Comparison of ENCODE assay signal across 29 mouse cellular contexts in genomic region chr5:113583424-113584162, GRCm38 (mm10).
DNase-seq lines count a peak whose midpoint lies in the region; ATAC-seq and TF ChIP-seq lines count a peak whose summit lies in the region.
"Had no signal": no experiment of that assay in that cellular context is flagged by ENCODE, and none has a peak within 500 bp of the region (broad histone marks: within the 10 kb centered on the region; RNA-seq: fewer than 3 reads in every experiment).

No protein-coding gene starts in this region.

- H3K4me1 ChIP-seq in lung, postnatal 0 days (ENCODE audit: insufficient read depth, low read depth, low read length), result no peaks in the 10 kb centered on the region
- H3K4me1 ChIP-seq in ES-Bruce4 (ENCODE audit: control insufficient read depth, insufficient read depth, low read length), result peaks cover 6% of the 10 kb centered on the region
- peaks cover 70% of the 10 kb centered on the region for H3K4me1 ChIP-seq in limb, embryonic 10.5 days
- H3K4me1 ChIP-seq in midbrain, embryonic 11.5 days (ENCODE audit: control insufficient read depth, insufficient read depth, low read length), result no peaks in the 10 kb centered on the region
- peaks cover 7% of the 10 kb centered on the region for H3K4me1 ChIP-seq in forebrain, embryonic 15.5 days
- H3K4me1 ChIP-seq: heart, embryonic 15.5 days; liver, embryonic 13.5 days had no signal

- H3K9ac ChIP-seq in lung, postnatal 0 days (replicated peaks; ENCODE audit: low read depth), result no peak overlapping the region
- peak overlapping the region; percentile 87 for H3K9ac ChIP-seq in ES-Bruce4 (ENCODE audit: low read depth, poor library complexity, severe bottlenecking)
- H3K9ac ChIP-seq in midbrain, embryonic 11.5 days (ENCODE audit: low read length), result no peak overlapping the region
- no peak overlapping the region for H3K9ac ChIP-seq in forebrain, embryonic 15.5 days (replicated peaks)
- H3K9ac ChIP-seq: forebrain, embryonic 13.5 days; heart, embryonic 15.5 days; hindbrain, embryonic 12.5 days; intestine, embryonic 15.5 days; limb, embryonic 15.5 days; liver, embryonic 13.5 days; neural tube, embryonic 15.5 days had no signal

- H3K4me3 ChIP-seq in lung, postnatal 0 days (ENCODE audit: low read depth, low read length), result no peak overlapping the region
- no peak overlapping the region; the same call in 1 of the 2 replicates for H3K4me3 ChIP-seq in ES-Bruce4 (ENCODE audit: low read depth, low read length)
- H3K4me3 ChIP-seq in limb, embryonic 10.5 days, result no peak overlapping the region
- H3K4me3 ChIP-seq in midbrain, embryonic 11.5 days (ENCODE audit: low read depth, low read length), result no peak overlapping the region
- no peak overlapping the region for H3K4me3 ChIP-seq in forebrain, embryonic 15.5 days
- H3K4me3 ChIP-seq: forebrain, embryonic 13.5 days; heart, embryonic 10.5 days; heart, embryonic 15.5 days; hindbrain, embryonic 12.5 days; intestine, embryonic 15.5 days; limb, embryonic 15.5 days; liver, embryonic 13.5 days; neural tube, embryonic 15.5 days had no signal

- TF ChIP-seq POLR2A in ES-Bruce4 (IDR thresholded peaks at IDR 0.05; ENCODE audit: insufficient read depth, low read length), result no peak

- peak; percentile 37 for ATAC-seq in lung, postnatal 0 days
- no peak for ATAC-seq in midbrain, embryonic 11.5 days (ENCODE audit: low FRiP score)
- ATAC-seq in forebrain, embryonic 15.5 days (replicated peaks), result no peak
- ATAC-seq: CD4-positive, CD25-positive, alpha-beta regulatory T cell, adult 4 months; forebrain, embryonic 13.5 days; hindbrain, postnatal 0 days; intestine, embryonic 15.5 days had no signal

- no peak for TF ChIP-seq EP300 in lung, postnatal 0 days (IDR thresholded peaks at IDR 0.05)
- TF ChIP-seq EP300 in ES-Bruce4 (IDR thresholded peaks at IDR 0.05; ENCODE audit: insufficient read depth, low read depth, low read length), result no peak

- no peak overlapping the region for H3K4me2 ChIP-seq in lung, postnatal 0 days (replicated peaks; ENCODE audit: low read depth, low read length)
- no peak overlapping the region for H3K4me2 ChIP-seq in midbrain, embryonic 11.5 days
- H3K4me2 ChIP-seq in forebrain, embryonic 15.5 days (replicated peaks), result no peak overlapping the region
- H3K4me2 ChIP-seq: forebrain, embryonic 13.5 days; heart, embryonic 15.5 days; hindbrain, embryonic 12.5 days; intestine, embryonic 15.5 days; limb, embryonic 15.5 days; liver, embryonic 13.5 days; neural tube, embryonic 15.5 days had no signal

- DNase-seq in cerebellum, postnatal 10 days, result peak; percentile 61 to 65
- DNase-seq in cerebellum, adult 18-20 months, result no peak
- DNase-seq in lung, postnatal 0 days (ENCODE audit: low spot score), result peak; percentile 57
- DNase-seq in lung, postnatal 25 days (ENCODE audit: low spot score), result no peak
- DNase-seq in limb, embryonic 10.5 days (ENCODE audit: low spot score), result no peak
- DNase-seq in midbrain, embryonic 11.5 days (ENCODE audit: low spot score, missing footprints), result no peak
- DNase-seq: adrenal gland, postnatal 36 days; gastrocnemius, postnatal 25 days; heart, adult 11 months; heart, postnatal 36 days; kidney, adult 2 months; kidney, postnatal 14 days; liver, embryonic 13.5 days; lung, adult 18-20 months; midbrain, embryonic 14.5 days; right cerebral cortex, adult 18-20 months had no signal

- no peaks in the 10 kb centered on the region for H3K9me3 ChIP-seq in lung, postnatal 0 days (ENCODE audit: low read length)
- no peaks in the 10 kb centered on the region for H3K9me3 ChIP-seq in ES-Bruce4 (replicated peaks; ENCODE audit: control insufficient read depth, insufficient read depth, low read length, poor library complexity, severe bottlenecking)
- H3K9me3 ChIP-seq in limb, embryonic 10.5 days (replicated peaks), result no peaks in the 10 kb centered on the region
- H3K9me3 ChIP-seq in midbrain, embryonic 11.5 days (ENCODE audit: control insufficient read depth, low read length), result no peaks in the 10 kb centered on the region
- H3K9me3 ChIP-seq in forebrain, embryonic 15.5 days, result no peaks in the 10 kb centered on the region
- H3K9me3 ChIP-seq: forebrain, embryonic 13.5 days; heart, embryonic 10.5 days; heart, embryonic 15.5 days; hindbrain, embryonic 12.5 days; intestine, embryonic 15.5 days; limb, embryonic 15.5 days; liver, embryonic 13.5 days; neural tube, embryonic 15.5 days had no signal

- H3K27ac ChIP-seq in lung, postnatal 0 days (ENCODE audit: low read length), result no peak overlapping the region; the same call in 1 of the 2 replicates
- H3K27ac ChIP-seq in ES-Bruce4 (ENCODE audit: insufficient read depth, low read length), result peak overlapping the region; percentile 88
- H3K27ac ChIP-seq in limb, embryonic 10.5 days, result peak overlapping the region; percentile 86
- no peak overlapping the region for H3K27ac ChIP-seq in midbrain, embryonic 11.5 days (ENCODE audit: low read depth, low read length)
- no peak overlapping the region for H3K27ac ChIP-seq in forebrain, embryonic 15.5 days (replicated peaks)
- H3K27ac ChIP-seq: forebrain, embryonic 13.5 days; heart, embryonic 10.5 days; heart, embryonic 15.5 days; hindbrain, embryonic 12.5 days; hindbrain, postnatal 0 days; intestine, embryonic 15.5 days; limb, embryonic 15.5 days; liver, embryonic 13.5 days; macrophage; neural tube, embryonic 15.5 days; stomach, postnatal 0 days had no signal

- no peaks in the 10 kb centered on the region for H3K27me3 ChIP-seq in lung, postnatal 0 days (replicated peaks; ENCODE audit: insufficient read depth, low read length)
- H3K27me3 ChIP-seq in ES-Bruce4 (ENCODE audit: control insufficient read depth, insufficient read depth, low read length, poor library complexity, severe bottlenecking), result no peaks in the 10 kb centered on the region
- no peaks in the 10 kb centered on the region for H3K27me3 ChIP-seq in limb, embryonic 10.5 days (ENCODE audit: low read depth, poor library complexity, severe bottlenecking)
- no peaks in the 10 kb centered on the region for H3K27me3 ChIP-seq in midbrain, embryonic 11.5 days (ENCODE audit: control insufficient read depth, insufficient read depth, low read length)
- no peaks in the 10 kb centered on the region for H3K27me3 ChIP-seq in forebrain, embryonic 15.5 days
- H3K27me3 ChIP-seq: forebrain, embryonic 13.5 days; heart, embryonic 15.5 days; hindbrain, embryonic 12.5 days; intestine, embryonic 15.5 days; limb, embryonic 15.5 days; liver, embryonic 13.5 days; neural tube, embryonic 15.5 days had no signal

- 61% methylated on average over 5 of the region's 5 CpGs for WGBS in lung, postnatal 0 days
- WGBS in limb, embryonic 10.5 days, result 37% methylated on average over 5 of the region's 5 CpGs
- WGBS in midbrain, embryonic 11.5 days, result 79% methylated on average over 5 of the region's 5 CpGs
- WGBS in forebrain, embryonic 15.5 days, result 72% methylated on average over 5 of the region's 5 CpGs

- no peak for TF ChIP-seq CTCF in lung, postnatal 0 days (IDR thresholded peaks at IDR 0.05)
- no peak for TF ChIP-seq CTCF in ES-Bruce4 (IDR thresholded peaks at IDR 0.05; ENCODE audit: low read depth, low read length)

- H3K36me3 ChIP-seq in lung, postnatal 0 days (ENCODE audit: insufficient read depth, low read length), result no peaks in the 10 kb centered on the region
- H3K36me3 ChIP-seq in ES-Bruce4 (ENCODE audit: control insufficient read depth, insufficient read depth, low read length, poor library complexity, severe bottlenecking), result no peaks in the 10 kb centered on the region; the same call in 1 of the 2 replicates
- H3K36me3 ChIP-seq in limb, embryonic 10.5 days, result no peaks in the 10 kb centered on the region
- no peaks in the 10 kb centered on the region for H3K36me3 ChIP-seq in midbrain, embryonic 11.5 days (ENCODE audit: control insufficient read depth, insufficient read depth, low read length)
- H3K36me3 ChIP-seq in forebrain, embryonic 15.5 days, result no peaks in the 10 kb centered on the region
- H3K36me3 ChIP-seq: heart, embryonic 10.5 days; heart, embryonic 15.5 days; hindbrain, embryonic 12.5 days; intestine, embryonic 15.5 days; liver, embryonic 13.5 days; neural tube, embryonic 15.5 days had no signal

Comparison
In these comparisons a context has a peak if more than half of its experiments do, and no peak if none do; other contexts are left out.
1. DNase-seq: peak in cerebellum, postnatal 10 days (2 of 2) and lung, postnatal 0 days (single experiment); none in cerebellum, adult 18-20 months (0 of 2), lung, postnatal 25 days (single experiment), limb, embryonic 10.5 days (single experiment) and midbrain, embryonic 11.5 days (single experiment).
2. H3K27ac ChIP-seq: peak in ES-Bruce4 (single experiment) and limb, embryonic 10.5 days (single experiment); none in lung, postnatal 0 days (single experiment), midbrain, embryonic 11.5 days (single experiment) and forebrain, embryonic 15.5 days (single experiment).